Mouse (Mus musculus) kidney, postnatal 0 days (tissue): ENCODE results near the gene Nek2. TPM values are rescaled to one million over a fixed set of nuclear protein-coding genes. Genes with fewer than 3 reads are reported as not detected.

Source experiments
- ATAC-seq: fragments of 200-750 bp; cut with Nextera tagmentation; replicated peaks from 2 replicates; pipeline ENCODE4 v1.8.0; 2017; ENCODE audit warnings: low read depth, moderate number of reproducible peaks, moderate TSS enrichment, moderate library complexity; ENCODE audit not compliant: low FRiP score
- DNase-seq: peaks from one replicate; pipeline ENCODE4 v3.0.0-alpha.2; 2016; ENCODE audit warnings: low spot score
- H3K27ac ChIP-seq: fragments of 300-500 bp; sonication (generic); 2 replicates; pipeline ENCODE4 v1.5.1; 2014; ENCODE audit warnings: mild to moderate bottlenecking
- H3K27me3 ChIP-seq: fragments of 300-500 bp; sonication (generic); 2 replicates; pipeline ENCODE4 v1.6.1; 2014; ENCODE audit warnings: low read length, mixed read lengths; ENCODE audit not compliant: insufficient read depth
- H3K36me3 ChIP-seq: fragments of 300-500 bp; sonication (generic); 2 replicates; pipeline ENCODE4 v1.6.1; 2014; ENCODE audit warnings: low read length, mixed read lengths; ENCODE audit not compliant: insufficient read depth
- H3K4me1 ChIP-seq: fragments of 300-500 bp; sonication (generic); replicated peaks from 2 replicates; pipeline ENCODE4 v1.6.1; 2014; ENCODE audit warnings: antibody characterized with exemption, low read length, mixed read lengths; ENCODE audit not compliant: insufficient read depth
- H3K4me2 ChIP-seq: fragments of 300-500 bp; sonication (generic); 2 replicates; pipeline ENCODE4 v1.6.1; 2014; ENCODE audit warnings: mild to moderate bottlenecking, low read length, moderate library complexity, mixed read lengths
- H3K4me3 ChIP-seq: fragments of 300-500 bp; sonication (generic); replicated peaks from 2 replicates; pipeline ENCODE4 v1.5.1; 2014; ENCODE audit warnings: low read depth, low read length
- H3K9ac ChIP-seq: fragments of 300-500 bp; sonication (generic); 2 replicates; pipeline ENCODE4 v1.6.1; 2014; ENCODE audit warnings: low read depth, low read length
- H3K9me3 ChIP-seq: fragments of 300-500 bp; sonication (generic); replicated peaks from 2 replicates; pipeline ENCODE4 v1.6.1; 2016; ENCODE audit warnings: low read length, inconsistent platforms, mixed read lengths
- CTCF ChIP-seq: IDR thresholded peaks from 2 replicates; pipeline ENCODE4 v1.5.1; 2016; ENCODE audit warnings: antibody characterized with exemption, low read depth, mild to moderate bottlenecking, moderate library complexity
- WGBS: fragments of 180-500 bp; shearing (Covaris S2); extraction: QIAGEN DNeasy Blood & Tissue Kit; methylation state at CpG from one replicate; pipeline ENCODE4 v1.1.7; 2014; 5-methylcytosine and 5-hydroxymethylcytosine counted together
- polyA plus RNA-seq: library from polyadenylated mRNA; unstranded; fragments of >200 nt; fragmentation: Nextera tagmentation; extraction: Ambion mirVana; gene quantifications from 2 replicates; pipeline ENCODE4 v1.2.1, GENCODE M21; 2015

Gene Nek2
- 21.3 and 24.1 TPM in 2 replicates for polyA plus RNA-seq

GRCm38 (mm10) chr1:191821326-191822091, at the start of gene Nek2:
TSS of gene Nek2 (plus strand) at chr1:191821444.
- peak within 1 kb of the TSS; percentile 77 for H3K4me3 ChIP-seq
- peak within 1 kb of the TSS; percentile 81 for H3K27ac ChIP-seq
- no peak for TF ChIP-seq CTCF
- under 1% methylated on average over 76 of the region's 79 CpGs for WGBS
- H3K9ac ChIP-seq = peak within 1 kb of the TSS; percentile 74
- ATAC-seq (peak; percentile 92), DNase-seq (peak; percentile 99)
- H3K9me3 ChIP-seq = no peaks in the 10 kb centered on the region
- H3K36me3 ChIP-seq = peaks cover 16% of the 10 kb centered on the region; the same call in 1 of the 2 replicates
- no peaks in the 10 kb centered on the region for H3K4me1 ChIP-seq
- peak within 1 kb of the TSS; percentile 96 for H3K4me2 ChIP-seq
- no peaks in the 10 kb centered on the region for H3K27me3 ChIP-seq

DNA sequence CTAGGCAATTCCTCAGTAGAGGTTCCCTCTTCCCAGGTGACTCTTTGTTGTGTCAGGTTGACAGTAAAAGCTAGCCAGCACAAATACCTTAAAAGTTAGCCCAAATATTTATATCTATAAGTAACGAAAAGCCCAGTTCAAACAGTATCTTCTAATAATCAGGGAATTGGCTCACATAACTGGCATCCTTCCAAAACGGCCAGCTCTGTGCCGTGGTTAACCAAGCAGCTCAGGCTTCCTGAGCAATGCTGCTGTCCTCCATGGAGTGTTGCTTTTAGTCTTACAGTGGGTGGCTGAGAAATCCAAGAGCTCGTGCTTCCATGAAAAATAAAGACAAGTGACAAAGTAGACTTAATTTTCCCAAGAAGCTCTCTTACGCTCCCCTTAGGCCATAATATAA, 47.1 kb upstream of the Nek2 start:
- no peak overlapping the region for H3K27ac ChIP-seq
- no peak for TF ChIP-seq CTCF
- H3K4me1 ChIP-seq = no peaks in the 10 kb centered on the region
- H3K4me3 ChIP-seq = no peak overlapping the region
- no peak overlapping the region for H3K9ac ChIP-seq
- H3K27me3 ChIP-seq = no peaks in the 10 kb centered on the region
- 66% methylated on average over 5 of the region's 5 CpGs for WGBS
- H3K4me2 ChIP-seq = no peak overlapping the region
- ATAC-seq (no peak), DNase-seq (no peak)
- peaks cover 37% of the 10 kb centered on the region for H3K36me3 ChIP-seq
- H3K9me3 ChIP-seq = no peaks in the 10 kb centered on the region

DNA sequence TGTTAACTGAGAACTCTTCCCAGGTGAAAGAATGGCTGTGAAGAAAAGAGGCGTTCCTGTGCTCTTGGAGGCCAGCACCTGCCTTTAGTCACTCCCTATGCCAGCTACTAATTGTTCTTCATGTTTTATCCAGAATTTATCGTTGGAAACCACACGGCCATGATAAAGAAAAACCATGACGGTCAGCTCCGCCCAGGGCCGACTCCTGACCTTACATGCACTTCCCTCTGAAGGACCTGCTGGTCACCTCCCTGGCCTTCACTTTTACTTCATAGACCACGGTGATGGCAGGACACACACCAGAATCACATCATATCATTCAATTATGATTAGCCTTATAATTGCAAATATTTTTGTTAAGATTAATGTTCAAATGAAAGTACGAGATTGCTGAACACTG, 46.1 kb upstream of the Nek2 start:
- Histone ChIP-seq H3K27me3 (no peaks in the 10 kb centered on the region), H3K27ac (no peak overlapping the region), H3K9ac (no peak overlapping the region), H3K36me3 (peaks cover 40% of the 10 kb centered on the region), H3K9me3 (no peaks in the 10 kb centered on the region), H3K4me2 (no peak overlapping the region), H3K4me3 (no peak overlapping the region), H3K4me1 (no peaks in the 10 kb centered on the region)
- no peak for TF ChIP-seq CTCF
- WGBS = 88% methylated on average over 8 of the region's 8 CpGs
- DNase-seq (no peak), ATAC-seq (no peak)

- no peaks in the 10 kb centered on the region for H3K27me3 ChIP-seq
- H3K4me2 ChIP-seq = no peak overlapping the region
- H3K9ac ChIP-seq = no peak overlapping the region
- H3K4me1 ChIP-seq = no peaks in the 10 kb centered on the region
- ATAC-seq (no peak), DNase-seq (no peak)
- no peak overlapping the region for H3K27ac ChIP-seq
- H3K4me3 ChIP-seq = no peak overlapping the region
- no peak for TF ChIP-seq CTCF
- 67% methylated on average over 8 of the region's 8 CpGs for WGBS
- peaks cover 40% of the 10 kb centered on the region for H3K36me3 ChIP-seq
- H3K9me3 ChIP-seq = no peaks in the 10 kb centered on the region
These were observed 43.7 kb upstream of the Nek2 start for GRCm38 (mm10) chr1:191777521-191777920.

DNA sequence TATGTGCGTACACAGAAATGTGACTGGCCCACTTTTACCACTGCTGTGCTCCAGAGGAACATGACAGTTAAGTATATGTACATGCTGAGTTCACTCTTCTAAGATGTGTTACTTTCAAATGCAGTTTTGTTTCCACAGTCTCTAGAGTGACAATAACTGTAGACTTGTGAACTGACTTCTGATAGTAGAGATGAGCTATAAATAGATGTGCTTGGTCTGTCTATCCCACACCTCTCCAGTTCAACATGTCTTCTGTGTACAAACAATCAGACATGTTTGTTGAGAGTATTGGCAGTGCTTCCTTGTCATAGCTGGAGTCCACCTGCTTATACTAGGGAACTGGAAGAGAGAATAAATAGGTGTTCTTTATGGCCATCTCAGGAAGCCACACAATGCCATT, 40.8 kb upstream of the Nek2 start:
- no peak for ATAC-seq
- 100% methylated on average over 1 of the region's 1 CpGs for WGBS

DNA sequence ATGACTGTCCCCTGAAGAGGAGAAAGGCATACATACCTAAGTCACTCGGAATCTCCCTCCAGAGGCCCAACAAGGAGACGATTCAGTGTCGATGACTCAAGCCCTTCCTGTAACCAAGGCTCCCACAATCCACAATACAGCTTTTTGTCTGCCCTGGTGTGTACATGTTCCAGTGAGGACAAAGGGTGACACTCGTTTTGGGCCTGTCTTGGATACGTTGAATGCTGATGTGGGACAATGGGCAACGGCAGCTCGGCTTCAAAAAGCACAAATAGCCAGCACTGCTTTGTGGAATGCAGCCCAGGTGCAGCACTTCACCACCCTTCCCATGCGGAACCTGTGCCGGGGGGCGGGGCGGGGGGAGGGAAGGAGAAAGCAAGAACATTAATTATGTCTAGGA, 36.1 kb upstream of the Nek2 start:
- TF ChIP-seq CTCF = no peak
- H3K27ac ChIP-seq = no peak overlapping the region
- ATAC-seq (no peak), DNase-seq (no peak)
- H3K9me3 ChIP-seq = no peaks in the 10 kb centered on the region; the same call in 1 of the 2 replicates
- no peaks in the 10 kb centered on the region for H3K4me1 ChIP-seq
- no peak overlapping the region for H3K4me2 ChIP-seq
- no peak overlapping the region for H3K9ac ChIP-seq
- no peaks in the 10 kb centered on the region for H3K27me3 ChIP-seq
- 60% methylated on average over 11 of the region's 11 CpGs for WGBS
- no peak overlapping the region for H3K4me3 ChIP-seq
- H3K36me3 ChIP-seq = no peaks in the 10 kb centered on the region; the same call in 1 of the 2 replicates

More for the DNA sequence above, 40.8 kb upstream of the Nek2 start:
- Histone ChIP-seq H3K9me3 (no peaks in the 10 kb centered on the region), H3K4me2 (no peak overlapping the region), H3K4me1 (no peaks in the 10 kb centered on the region), H3K4me3 (no peak overlapping the region), H3K27ac (no peak overlapping the region), H3K27me3 (no peaks in the 10 kb centered on the region), H3K36me3 (peaks cover 24% of the 10 kb centered on the region), H3K9ac (no peak overlapping the region)
- no peak for TF ChIP-seq CTCF
- no peak for DNase-seq
